Mouse (Mus musculus): Measurements from ENCODE around the gene Ncapd2. TPM values are rescaled to one million over a fixed set of nuclear protein-coding genes. Genes with fewer than 3 reads are reported as not detected.

The Ncapd2 gene
- polyA plus RNA-seq, 1 experiment from 2014 or later = 140 TPM

DNA sequence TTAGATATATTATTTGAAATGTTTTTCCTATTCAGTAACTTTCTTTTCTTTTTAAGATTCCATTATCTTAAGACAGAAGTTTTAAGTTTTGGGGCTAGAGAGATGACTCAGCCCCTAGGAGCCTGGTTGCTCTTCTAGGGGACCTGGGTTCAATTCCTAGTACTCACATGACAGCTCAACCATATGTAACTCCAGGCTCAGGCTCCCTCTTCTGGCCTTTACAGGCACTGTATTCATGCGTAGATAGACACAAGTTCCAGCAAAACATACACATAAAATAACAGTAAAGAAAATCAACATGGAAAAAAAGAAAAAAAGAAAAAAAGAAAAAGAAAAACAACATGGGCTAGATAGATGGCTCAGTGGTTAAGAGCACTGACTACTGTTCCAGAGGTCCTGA lies 18.9 kb upstream of the Ncapd2 start:
- WGBS = 86% methylated on average over 1 of the region's 1 CpGs
- H3K4me2 ChIP-seq (replicated peaks) = no peak overlapping the region
- H3K4me1 ChIP-seq = no peaks in the 10 kb centered on the region

DNA sequence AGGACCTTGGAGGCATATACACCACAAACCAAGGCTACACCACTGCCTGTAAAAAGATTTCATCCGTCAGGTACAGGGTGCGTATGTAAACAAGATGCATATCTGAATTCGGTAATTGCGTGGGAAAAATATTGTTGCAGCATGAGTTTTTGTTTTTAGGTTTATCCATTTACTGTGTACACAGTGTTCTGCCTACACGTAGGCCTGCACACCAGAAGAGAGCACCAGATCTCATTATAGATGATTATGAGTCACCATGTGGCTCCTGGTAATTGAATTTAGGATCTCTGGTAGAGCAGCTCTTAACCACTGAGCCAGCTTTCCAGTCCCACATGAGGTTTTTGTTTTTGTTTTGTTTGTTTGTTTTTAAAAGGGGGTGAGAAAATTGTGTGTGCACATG lies 5.7 kb upstream of the Ncapd2 start:
- H3K36me3 ChIP-seq = peaks cover 14% of the 10 kb centered on the region
- no peak overlapping the region for H3K9ac ChIP-seq
- no peak overlapping the region for H3K4me3 ChIP-seq
- peaks cover 8% of the 10 kb centered on the region for H3K4me1 ChIP-seq
- no peaks in the 10 kb centered on the region for H3K27me3 ChIP-seq (replicated peaks)
- no peak overlapping the region for H3K4me2 ChIP-seq (replicated peaks)
- 92% methylated on average over 5 of the region's 5 CpGs for WGBS
- ATAC-seq (ENCODE audit: low FRiP score, low read depth) = no peak
- H3K9me3 ChIP-seq = no peaks in the 10 kb centered on the region
- H3K27ac ChIP-seq = no peak overlapping the region

More for the DNA sequence above, 18.9 kb upstream of the Ncapd2 start:
- no peak for ATAC-seq (ENCODE audit: low FRiP score, low read depth)
- Histone ChIP-seq H3K36me3 (no peaks in the 10 kb centered on the region), H3K4me3 (no peak overlapping the region), H3K27ac (no peak overlapping the region), H3K9me3 (no peaks in the 10 kb centered on the region), H3K9ac (no peak overlapping the region), H3K27me3 (replicated peaks) (peaks cover 11% of the 10 kb centered on the region; the same call in 1 of the 2 replicates)

GRCm38 (mm10) chr6:125196301-125196700 lies 4.8 kb upstream of the Ncapd2 start:
- Histone ChIP-seq H3K4me3 (no peak overlapping the region), H3K4me1 (peaks cover 8% of the 10 kb centered on the region), H3K9me3 (no peaks in the 10 kb centered on the region), H3K4me2 (replicated peaks) (no peak overlapping the region), H3K36me3 (peaks cover 14% of the 10 kb centered on the region), H3K27me3 (replicated peaks) (no peaks in the 10 kb centered on the region), H3K27ac (no peak overlapping the region), H3K9ac (no peak overlapping the region)
- ATAC-seq (ENCODE audit: low FRiP score, low read depth) = no peak
- WGBS = 49% methylated on average over 3 of the region's 3 CpGs

DNA sequence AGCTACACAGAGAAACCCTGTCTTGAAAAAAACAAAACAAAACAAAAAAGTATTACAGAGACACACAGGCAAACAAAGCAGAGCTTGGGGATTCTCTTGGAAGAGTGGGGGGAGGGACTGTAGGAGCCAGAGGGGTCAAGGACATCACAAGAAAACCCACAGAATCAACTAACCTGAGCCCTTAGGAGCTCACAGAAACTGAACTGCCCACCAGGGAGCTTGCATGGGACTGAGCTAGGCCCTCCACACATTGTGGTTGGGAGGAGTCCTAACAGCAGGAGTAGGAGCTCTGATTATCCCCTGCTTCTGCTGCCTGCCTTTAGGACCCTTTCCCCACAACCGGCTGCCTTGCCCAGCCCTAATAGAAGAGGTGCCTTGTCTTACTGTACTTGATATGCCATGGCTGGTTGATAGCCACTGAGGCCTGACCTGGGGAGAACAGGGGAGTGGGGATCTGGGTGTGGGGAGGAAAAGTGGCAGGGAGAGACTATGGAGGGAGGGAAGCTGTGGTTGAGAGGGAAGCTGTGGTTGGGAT lies 4.1 kb upstream of the Ncapd2 start:
- WGBS = 24% methylated on average over 1 of the region's 1 CpGs
- Histone ChIP-seq H3K4me1 (peaks cover 8% of the 10 kb centered on the region), H3K27ac (no peak overlapping the region)

DNA sequence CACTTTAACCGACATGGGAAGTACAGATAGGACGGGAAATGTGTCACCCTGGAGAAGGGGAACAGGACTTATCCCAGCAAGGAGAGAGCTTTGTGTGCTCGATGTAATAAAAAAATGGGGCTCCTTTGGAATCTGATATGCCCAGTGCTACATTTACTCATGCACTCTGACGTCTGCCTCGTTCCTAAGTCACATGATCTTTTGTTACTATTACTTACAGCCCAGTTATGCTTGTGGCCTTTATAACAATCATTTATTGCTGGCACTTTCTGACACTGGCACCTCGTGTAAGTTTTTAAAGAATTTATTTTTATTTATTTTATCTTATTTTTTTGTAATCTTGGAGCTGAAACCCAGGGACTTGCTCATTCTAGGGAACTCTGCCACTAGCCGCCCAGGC lies 1.9 kb upstream of the Ncapd2 start:
- no peaks in the 10 kb centered on the region for H3K9me3 ChIP-seq
- no peak overlapping the region for H3K9ac ChIP-seq
- H3K4me1 ChIP-seq = peaks cover 10% of the 10 kb centered on the region
- peaks cover 26% of the 10 kb centered on the region for H3K36me3 ChIP-seq
- no peak overlapping the region for H3K27ac ChIP-seq
- no peak overlapping the region for H3K4me3 ChIP-seq
- no peaks in the 10 kb centered on the region for H3K27me3 ChIP-seq (replicated peaks)
- 82% methylated on average over 7 of the region's 7 CpGs for WGBS
- ATAC-seq (ENCODE audit: low FRiP score, low read depth) = no peak
- no peak overlapping the region; the same call in 1 of the 2 replicates for H3K4me2 ChIP-seq (replicated peaks)

More for the DNA sequence above, 4.1 kb upstream of the Ncapd2 start:
- Histone ChIP-seq H3K36me3 (peaks cover 14% of the 10 kb centered on the region), H3K4me3 (no peak overlapping the region), H3K9ac (no peak overlapping the region), H3K4me2 (replicated peaks) (no peak overlapping the region), H3K27me3 (replicated peaks) (no peaks in the 10 kb centered on the region), H3K9me3 (no peaks in the 10 kb centered on the region)
- ATAC-seq (ENCODE audit: low FRiP score, low read depth) = no peak

- no peak overlapping the region for H3K27ac ChIP-seq
- H3K36me3 ChIP-seq = peaks cover 30% of the 10 kb centered on the region
- peak overlapping the region; percentile 70 for H3K9ac ChIP-seq
- H3K9me3 ChIP-seq = no peaks in the 10 kb centered on the region
- H3K4me3 ChIP-seq = peak overlapping the region; percentile 67
- peak overlapping the region; percentile 86 for H3K4me2 ChIP-seq (replicated peaks)
- peaks cover 10% of the 10 kb centered on the region for H3K4me1 ChIP-seq
- 48% methylated on average over 5 of the region's 5 CpGs for WGBS
- H3K27me3 ChIP-seq (replicated peaks) = no peaks in the 10 kb centered on the region
- ATAC-seq (ENCODE audit: low FRiP score, low read depth) = no peak
These were observed 1.3 kb upstream of the Ncapd2 start for GRCm38 (mm10) chr6:125192841-125193240.

DNA sequence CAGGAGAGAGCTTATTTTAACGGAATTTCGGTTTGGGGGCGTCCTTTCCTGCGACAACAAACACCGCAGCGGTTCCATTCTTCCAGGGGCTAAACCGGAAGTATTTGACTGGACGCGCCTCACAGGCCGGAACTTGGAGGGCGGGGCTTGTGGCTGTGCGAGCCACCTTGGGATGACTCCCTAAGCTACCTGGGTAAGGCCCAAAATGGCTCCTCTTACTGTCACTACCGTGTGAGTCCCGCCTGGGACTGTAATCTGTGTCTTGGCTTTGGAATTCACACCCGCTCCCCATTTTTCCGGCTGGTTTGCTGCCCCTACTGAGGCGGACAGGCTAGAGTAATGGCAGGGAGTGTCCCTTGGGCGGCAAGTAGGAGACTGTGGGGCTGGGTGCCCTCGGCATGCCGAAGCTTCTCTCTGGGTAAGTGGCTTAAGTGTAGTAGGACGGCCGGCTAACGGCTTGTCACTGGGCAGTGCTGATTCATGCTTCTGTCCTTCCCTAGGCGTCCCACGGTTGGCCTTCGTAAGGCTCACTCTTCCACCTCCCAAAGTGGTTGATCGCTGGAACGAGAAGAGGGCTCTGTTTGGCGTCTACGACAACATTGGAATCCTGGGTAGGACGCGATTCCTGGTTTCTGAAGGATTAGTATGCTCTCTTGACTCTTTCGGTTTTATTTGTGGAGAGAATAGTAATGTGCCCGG lies 664 bp upstream of the Ncapd2 start:
- peak; percentile 96 for ATAC-seq (ENCODE audit: low FRiP score, low read depth)
- peak overlapping the region; percentile 67 for H3K4me3 ChIP-seq
- no peaks in the 10 kb centered on the region for H3K9me3 ChIP-seq
- peak overlapping the region; percentile 86 for H3K4me2 ChIP-seq (replicated peaks)
- peak overlapping the region; percentile 98 for H3K27ac ChIP-seq
- peak overlapping the region; percentile 70 for H3K9ac ChIP-seq
- under 1% methylated on average over 34 of the region's 34 CpGs for WGBS
- peaks cover 37% of the 10 kb centered on the region for H3K36me3 ChIP-seq
- H3K27me3 ChIP-seq (replicated peaks) = no peaks in the 10 kb centered on the region
- peaks cover 10% of the 10 kb centered on the region for H3K4me1 ChIP-seq

- Histone ChIP-seq H3K9me3 (no peaks in the 10 kb centered on the region), H3K4me1 (peaks cover 10% of the 10 kb centered on the region), H3K4me3 (peak overlapping the region; percentile 67), H3K4me2 (replicated peaks) (peak overlapping the region; percentile 86), H3K27ac (no peak overlapping the region), H3K27me3 (replicated peaks) (no peaks in the 10 kb centered on the region), H3K9ac (peak overlapping the region; percentile 53), H3K36me3 (peaks cover 50% of the 10 kb centered on the region)
- ATAC-seq (ENCODE audit: low FRiP score, low read depth) = no peak
These were observed 685 bp downstream of the Ncapd2 start for GRCm38 (mm10) chr6:125190816-125191215.

DNA sequence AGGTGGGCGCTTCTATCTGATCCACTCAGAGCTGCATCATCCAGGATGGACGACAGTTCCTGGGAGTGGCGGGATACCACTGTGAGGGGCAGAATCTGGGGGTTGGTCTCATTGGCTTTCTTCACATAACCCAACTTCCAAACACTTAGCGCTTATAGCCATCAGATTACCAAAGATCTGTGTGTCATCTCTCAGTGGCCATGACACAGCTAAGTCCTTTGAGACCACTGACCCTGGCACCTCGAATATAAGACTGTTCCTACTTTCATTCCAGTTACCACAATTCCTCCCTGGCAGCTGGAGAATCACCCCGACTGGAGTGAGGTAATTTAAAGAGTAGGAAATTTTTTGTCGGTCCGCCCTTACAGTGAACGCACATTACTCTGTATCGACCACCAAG lies 5.3 kb downstream of the Ncapd2 start:
- Histone ChIP-seq H3K4me3 (no peak overlapping the region), H3K36me3 (peaks cover 82% of the 10 kb centered on the region), H3K4me1 (peaks cover 2% of the 10 kb centered on the region; the same call in 1 of the 2 replicates), H3K9me3 (no peaks in the 10 kb centered on the region), H3K27me3 (replicated peaks) (no peaks in the 10 kb centered on the region), H3K4me2 (replicated peaks) (no peak overlapping the region), H3K27ac (no peak overlapping the region), H3K9ac (no peak overlapping the region)
- 96% methylated on average over 10 of the region's 10 CpGs for WGBS
- ATAC-seq (ENCODE audit: low FRiP score, low read depth) = no peak

DNA sequence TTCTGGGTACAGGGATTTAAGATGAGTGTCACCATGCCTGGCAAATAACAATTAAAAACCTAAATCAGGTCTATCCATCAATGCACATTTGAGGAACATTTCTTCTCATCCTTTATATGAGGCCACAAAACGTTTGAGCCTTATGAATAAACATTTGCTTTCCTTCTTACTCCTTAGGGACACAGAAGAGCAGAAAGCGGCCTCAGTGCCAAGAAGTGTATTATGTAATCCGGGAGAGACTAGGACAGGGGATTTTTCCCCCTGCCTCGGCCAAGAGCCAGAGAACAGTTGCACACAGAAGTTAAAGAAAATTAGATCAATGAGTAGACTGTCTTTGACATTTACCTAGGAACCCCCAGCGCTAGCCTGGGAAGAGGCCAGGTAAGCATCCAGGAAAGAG lies 9.4 kb downstream of the Ncapd2 start:
- Histone ChIP-seq H3K36me3 (peaks cover 99% of the 10 kb centered on the region), H3K4me2 (replicated peaks) (no peak overlapping the region), H3K27ac (no peak overlapping the region), H3K9ac (no peak overlapping the region), H3K4me1 (no peaks in the 10 kb centered on the region), H3K27me3 (replicated peaks) (no peaks in the 10 kb centered on the region), H3K9me3 (no peaks in the 10 kb centered on the region), H3K4me3 (no peak overlapping the region)
- 88% methylated on average over 5 of the region's 5 CpGs for WGBS
- no peak for ATAC-seq (ENCODE audit: low FRiP score, low read depth)

- Histone ChIP-seq H3K27ac (no peak overlapping the region), H3K9me3 (no peaks in the 10 kb centered on the region), H3K36me3 (peaks cover 99% of the 10 kb centered on the region), H3K4me2 (replicated peaks) (no peak overlapping the region), H3K4me1 (no peaks in the 10 kb centered on the region), H3K27me3 (replicated peaks) (no peaks in the 10 kb centered on the region), H3K4me3 (no peak overlapping the region), H3K9ac (no peak overlapping the region)
- WGBS = 95% methylated on average over 7 of the region's 7 CpGs
- ATAC-seq (ENCODE audit: low FRiP score, low read depth) = no peak
These were observed 11.9 kb downstream of the Ncapd2 start for GRCm38 (mm10) chr6:125179601-125180000.

- WGBS = 94% methylated on average over 5 of the region's 5 CpGs
- Histone ChIP-seq H3K4me3 (no peak overlapping the region), H3K9ac (no peak overlapping the region), H3K27ac (no peak overlapping the region), H3K4me2 (replicated peaks) (no peak overlapping the region), H3K4me1 (no peaks in the 10 kb centered on the region), H3K36me3 (peaks cover 99% of the 10 kb centered on the region), H3K9me3 (no peaks in the 10 kb centered on the region), H3K27me3 (replicated peaks) (no peaks in the 10 kb centered on the region)
- no peak for ATAC-seq (ENCODE audit: low FRiP score, low read depth)
These were observed 16.0 kb downstream of the Ncapd2 start for GRCm38 (mm10) chr6:125175469-125175868.

- Histone ChIP-seq H3K9me3 (no peaks in the 10 kb centered on the region), H3K9ac (no peak overlapping the region), H3K4me2 (replicated peaks) (no peak overlapping the region), H3K27ac (no peak overlapping the region), H3K4me1 (no peaks in the 10 kb centered on the region), H3K27me3 (replicated peaks) (no peaks in the 10 kb centered on the region), H3K36me3 (peaks cover 99% of the 10 kb centered on the region), H3K4me3 (no peak overlapping the region)
- no peak for ATAC-seq (ENCODE audit: low FRiP score, low read depth)
- WGBS = 98% methylated on average over 7 of the region's 7 CpGs
These were observed 18.2 kb downstream of the Ncapd2 start for GRCm38 (mm10) chr6:125173256-125173655.

Measured in neural tube, embryonic 12.5 days (tissue).